Mouse (Mus musculus): ENCODE measurements around the gene Enkur.
A peak's percentile ranks its signal among the peaks of the same experiment; 100 is the strongest.

The Enkur gene

DNA sequence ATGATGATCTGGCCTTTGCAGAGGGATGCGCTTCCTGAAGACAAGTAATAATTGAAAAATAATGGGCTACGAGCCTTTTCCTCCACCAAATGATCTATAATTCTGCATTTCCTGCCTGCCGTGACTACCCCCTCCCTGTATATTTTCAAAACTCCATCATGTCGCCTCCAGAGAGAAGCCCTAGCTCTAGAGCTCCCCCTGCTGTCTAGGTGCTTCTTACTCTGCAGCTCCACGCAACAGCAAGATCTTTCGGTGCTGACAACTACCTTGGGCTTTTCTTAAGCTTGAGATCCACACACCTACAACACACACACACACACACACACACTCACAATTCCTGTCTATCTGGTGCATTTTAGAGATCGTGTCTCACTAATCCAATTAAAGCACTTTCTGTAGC, 17.6 kb downstream of the Enkur start:
- peak; percentile 49 to 59 for DNase-seq

DNA sequence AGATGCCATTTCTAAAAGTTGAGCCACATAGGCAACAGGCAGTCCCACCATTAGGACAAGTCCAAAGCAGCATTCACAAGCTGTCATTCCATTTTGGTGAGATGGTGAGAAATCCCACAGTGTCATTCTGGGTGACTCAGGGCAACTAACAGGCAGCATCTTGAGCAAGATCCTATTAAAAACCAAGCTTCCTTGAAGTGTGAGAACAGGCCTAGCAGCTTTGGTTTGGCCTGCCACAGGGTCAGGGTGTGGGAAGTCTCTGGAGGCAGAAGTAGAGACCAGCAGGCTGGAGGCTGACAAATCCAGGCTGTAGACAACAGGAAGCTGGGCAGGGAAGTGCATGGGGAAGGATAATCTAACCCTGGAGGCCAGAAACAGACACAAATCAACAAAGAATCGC, 22.4 kb downstream of the Enkur start:
- DNase-seq, result no peak

DNA sequence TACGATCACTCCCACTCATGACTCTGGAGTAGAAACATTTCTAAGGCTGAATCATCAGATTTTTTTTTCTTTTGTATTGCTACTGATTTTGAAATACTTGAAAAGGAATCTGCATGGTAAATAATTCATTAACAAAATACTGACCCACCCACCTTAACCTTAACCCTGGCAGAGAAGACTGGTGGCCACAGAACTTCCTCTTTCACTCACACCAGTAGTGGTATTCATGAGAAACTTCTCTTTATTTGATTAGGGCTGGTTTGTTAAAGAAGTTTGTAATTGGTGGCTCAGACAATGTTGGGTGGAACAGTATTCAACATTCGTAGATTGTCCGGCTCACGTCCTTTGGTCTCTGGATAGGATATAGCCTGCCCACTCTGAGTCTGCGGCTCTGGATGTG, 26.0 kb downstream of the Enkur start:
- no peak for DNase-seq

- no peak for DNase-seq
Measured at GRCm38 (mm10) chr2:21172797-21173196, 32.4 kb downstream of the Enkur start.

DNA sequence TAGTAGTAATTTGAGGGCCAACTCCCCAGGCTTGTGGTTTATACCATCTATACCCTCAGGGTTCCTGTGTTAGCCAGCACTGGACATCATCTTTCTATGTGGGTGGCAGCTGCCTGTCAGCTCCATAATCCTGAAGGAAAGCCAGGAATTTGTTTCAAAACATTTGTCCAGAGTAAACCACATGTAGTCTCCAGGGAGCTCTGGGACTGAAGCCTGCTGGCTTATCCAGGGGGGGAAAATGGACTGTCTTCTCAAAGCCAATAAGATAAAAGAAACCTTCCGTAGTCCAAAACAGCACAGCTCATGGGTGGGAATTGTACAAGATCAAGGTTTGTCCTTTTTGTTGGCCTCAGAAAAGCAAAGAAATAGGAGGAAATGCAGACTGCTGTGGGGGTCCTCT, 37.2 kb downstream of the Enkur start:
- DNase-seq, result no peak

GRCm38 (mm10) chr2:21164296-21164695, 40.9 kb downstream of the Enkur start:
- no peak for DNase-seq

GRCm38 (mm10) chr2:21153469-21153868, 51.7 kb downstream of the Enkur start:
- DNase-seq, result no peak

GRCm38 (mm10) chr2:21147169-21147568, 58.0 kb downstream of the Enkur start:
- no peak for DNase-seq

DNA sequence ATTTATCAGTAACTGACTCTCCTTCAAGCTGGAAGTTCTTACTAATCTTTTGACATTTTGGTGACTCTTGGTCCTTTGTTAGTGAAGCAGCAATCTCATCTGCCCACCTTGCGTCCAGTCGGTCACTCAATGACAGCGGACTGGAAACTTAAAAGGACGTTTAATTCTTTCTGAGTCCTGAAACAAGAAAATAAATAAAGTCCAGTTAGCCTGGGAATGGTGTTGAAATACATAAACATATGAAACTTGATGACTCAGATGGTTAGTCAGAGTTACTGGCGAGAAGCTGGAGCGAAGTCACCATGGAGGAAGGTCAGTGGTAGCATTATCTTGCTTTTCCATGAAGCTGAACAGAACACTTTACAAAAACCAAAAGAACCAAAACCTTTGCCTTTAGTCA, 58.7 kb downstream of the Enkur start:
- DNase-seq, result no peak

DNA sequence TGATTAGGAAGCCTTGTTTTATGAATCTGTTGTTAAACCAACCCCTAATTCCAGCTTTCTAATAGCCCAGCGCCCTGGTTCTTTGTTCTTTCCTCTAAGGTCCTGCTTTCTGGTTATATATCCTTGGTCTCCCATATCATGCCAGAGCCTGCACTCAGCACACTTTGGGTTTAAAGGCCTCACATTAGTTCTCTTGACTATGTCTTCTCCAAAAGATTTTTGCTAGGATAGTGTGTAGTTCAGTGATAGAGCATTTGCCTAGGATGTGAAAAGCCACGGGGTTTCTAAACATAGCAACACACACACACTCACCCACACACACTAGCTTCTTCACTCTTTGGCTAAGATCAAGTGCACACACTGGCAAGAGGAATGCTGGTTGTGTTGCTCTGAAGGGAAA, 62.5 kb downstream of the Enkur start:
- DNase-seq, result no peak

DNA sequence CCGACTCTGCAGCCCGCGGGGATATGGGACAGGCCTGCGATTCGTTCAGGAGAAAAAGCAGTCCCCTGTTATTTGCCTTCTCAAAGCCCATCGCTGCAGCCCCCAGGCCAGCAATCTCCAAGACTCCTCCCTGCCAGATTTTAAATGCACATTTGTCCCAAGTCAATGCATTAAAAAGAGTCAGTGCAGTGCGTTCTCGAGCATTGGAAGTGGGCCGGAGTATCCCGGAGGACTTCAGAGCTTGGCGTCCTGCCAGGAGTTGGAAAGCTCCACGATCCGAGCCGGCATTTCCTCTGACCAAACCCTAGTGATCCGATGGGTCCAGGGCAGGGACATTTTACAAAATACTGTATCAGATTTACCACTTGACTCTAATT, 63.0 kb downstream of the Enkur start:
- no peak for DNase-seq

DNA sequence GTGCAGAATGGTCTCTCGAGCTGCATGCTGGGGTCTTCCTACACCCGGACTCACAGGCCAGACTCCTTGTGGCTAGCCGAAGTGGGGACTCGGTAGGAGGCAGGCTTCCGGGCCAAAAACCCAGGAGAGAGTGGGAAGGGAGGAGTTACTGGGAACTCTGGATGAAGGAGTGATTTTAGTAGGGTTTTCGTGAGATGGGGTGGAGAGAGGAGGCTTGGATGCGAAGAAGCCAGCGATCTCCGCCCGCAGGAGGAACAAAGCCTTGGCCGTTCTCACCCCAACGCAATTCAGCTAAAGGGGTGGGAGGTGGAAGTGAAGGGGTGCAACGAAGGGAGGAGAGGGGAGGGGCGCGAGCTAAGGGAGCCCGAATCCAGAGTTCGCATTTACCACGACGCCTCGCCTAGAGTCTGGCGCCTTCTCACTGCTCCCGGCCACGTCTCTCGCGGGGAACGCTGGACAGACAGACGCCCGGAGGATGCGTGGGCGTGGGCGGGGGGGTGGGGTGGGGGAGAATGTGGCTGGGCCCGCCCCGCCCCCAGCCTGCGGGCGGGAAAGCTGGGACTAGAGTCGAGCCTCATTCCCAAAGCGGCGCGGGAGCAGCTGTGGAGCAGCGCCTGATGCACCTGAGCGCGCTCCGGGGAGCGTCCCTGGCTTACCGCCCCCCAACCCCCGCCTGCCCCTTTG, 63.5 kb downstream of the Enkur start:
- DNase-seq, result peak; percentile 1 to 6

GRCm38 (mm10) chr2:21141189-21141519, 64.0 kb downstream of the Enkur start:
- DNase-seq, result no peak

All from thymus, postnatal 36 days (tissue).